Mouse (Mus musculus) lung, embryonic 16.5 days (tissue): ENCODE data around the gene Hoxd10. TPM values are rescaled to one million over a fixed set of nuclear protein-coding genes. Genes with fewer than 3 reads are reported as not detected.

ENCODE experiments used
- ATAC-seq: fragments of 200-750 bp; cut with Nextera tagmentation; 2 replicates; pipeline ENCODE4 v1.8.0; 2017; ENCODE audit warnings: low read depth, mild to moderate bottlenecking, moderate library complexity
- H3K27ac ChIP-seq: fragments of 300-500 bp; sonication (generic); 2 replicates; pipeline ENCODE4 v1.5.1; 2014; ENCODE audit warnings: mild to moderate bottlenecking, control low read depth, low read length
- H3K27me3 ChIP-seq: fragments of 300-500 bp; sonication (generic); 2 replicates; pipeline ENCODE4 v1.6.1; 2014; ENCODE audit warnings: low read depth, low read length, mixed read lengths; ENCODE audit not compliant: control insufficient read depth, insufficient read depth
- H3K36me3 ChIP-seq: fragments of 300-500 bp; sonication (generic); 2 replicates; pipeline ENCODE4 v1.6.1; 2014; ENCODE audit warnings: low read length; ENCODE audit not compliant: control insufficient read depth, insufficient read depth
- H3K4me1 ChIP-seq: fragments of 300-500 bp; sonication (generic); replicated peaks from 2 replicates; pipeline ENCODE4 v1.6.1; 2014; ENCODE audit warnings: low read length, mixed read lengths; ENCODE audit not compliant: control insufficient read depth, insufficient read depth
- H3K4me2 ChIP-seq: fragments of 300-500 bp; sonication (generic); 2 replicates; pipeline ENCODE4 v1.6.1; 2014; ENCODE audit warnings: low read depth, low read length, control low read depth
- H3K4me3 ChIP-seq: fragments of 300-500 bp; sonication (generic); 2 replicates; pipeline ENCODE4 v1.5.1; 2014; ENCODE audit warnings: mild to moderate bottlenecking, low read length, control low read depth
- H3K9ac ChIP-seq: fragments of 300-500 bp; sonication (generic); 2 replicates; pipeline ENCODE4 v1.6.1; 2014; ENCODE audit warnings: low read length, control low read depth
- H3K9me3 ChIP-seq: fragments of 300-500 bp; sonication (generic); 2 replicates; pipeline ENCODE4 v1.6.1; 2016; ENCODE audit warnings: low read length; ENCODE audit not compliant: control insufficient read depth
- WGBS: fragments of 180-500 bp; shearing (Covaris S2); extraction: QIAGEN DNeasy Blood & Tissue Kit; methylation state at CpG from one replicate; pipeline ENCODE4 v1.1.7; 2014; 5-methylcytosine and 5-hydroxymethylcytosine counted together
- polyA plus RNA-seq: library from polyadenylated mRNA; unstranded; fragments of >200 nt; fragmentation: Nextera tagmentation; extraction: Ambion mirVana; gene quantifications from 2 replicates; pipeline ENCODE4 v1.2.1, GENCODE M21; 2015

Gene Hoxd10
- polyA plus RNA-seq, 1 experiment from 2014 or later: 0.19 TPM

DNA sequence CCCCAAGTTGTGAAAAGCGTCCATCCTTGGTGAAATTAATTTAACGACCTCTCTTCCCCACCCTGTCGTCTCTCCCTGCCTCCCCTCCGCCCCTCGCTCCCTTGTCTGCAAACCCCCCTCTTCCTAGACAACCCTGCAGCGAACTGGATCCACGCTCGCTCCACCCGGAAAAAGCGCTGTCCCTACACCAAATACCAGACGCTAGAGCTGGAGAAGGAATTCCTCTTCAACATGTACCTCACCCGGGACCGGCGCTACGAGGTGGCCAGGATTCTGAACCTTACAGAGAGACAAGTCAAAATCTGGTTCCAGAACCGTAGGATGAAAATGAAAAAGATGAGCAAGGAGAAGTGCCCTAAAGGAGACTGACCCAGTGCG lies 7.3 kb downstream of the Hoxd10 start:
- no peaks in the 10 kb centered on the region for H3K36me3 ChIP-seq
- no peak for ATAC-seq
- H3K27ac ChIP-seq: no peak overlapping the region
- H3K9ac ChIP-seq: no peak overlapping the region
- H3K4me2 ChIP-seq: no peak overlapping the region
- no peaks in the 10 kb centered on the region for H3K9me3 ChIP-seq
- H3K4me3 ChIP-seq: no peak overlapping the region
- peaks cover 97% of the 10 kb centered on the region for H3K27me3 ChIP-seq
- H3K4me1 ChIP-seq: peaks cover 4% of the 10 kb centered on the region
- 1% methylated on average over 17 of the region's 17 CpGs for WGBS

DNA sequence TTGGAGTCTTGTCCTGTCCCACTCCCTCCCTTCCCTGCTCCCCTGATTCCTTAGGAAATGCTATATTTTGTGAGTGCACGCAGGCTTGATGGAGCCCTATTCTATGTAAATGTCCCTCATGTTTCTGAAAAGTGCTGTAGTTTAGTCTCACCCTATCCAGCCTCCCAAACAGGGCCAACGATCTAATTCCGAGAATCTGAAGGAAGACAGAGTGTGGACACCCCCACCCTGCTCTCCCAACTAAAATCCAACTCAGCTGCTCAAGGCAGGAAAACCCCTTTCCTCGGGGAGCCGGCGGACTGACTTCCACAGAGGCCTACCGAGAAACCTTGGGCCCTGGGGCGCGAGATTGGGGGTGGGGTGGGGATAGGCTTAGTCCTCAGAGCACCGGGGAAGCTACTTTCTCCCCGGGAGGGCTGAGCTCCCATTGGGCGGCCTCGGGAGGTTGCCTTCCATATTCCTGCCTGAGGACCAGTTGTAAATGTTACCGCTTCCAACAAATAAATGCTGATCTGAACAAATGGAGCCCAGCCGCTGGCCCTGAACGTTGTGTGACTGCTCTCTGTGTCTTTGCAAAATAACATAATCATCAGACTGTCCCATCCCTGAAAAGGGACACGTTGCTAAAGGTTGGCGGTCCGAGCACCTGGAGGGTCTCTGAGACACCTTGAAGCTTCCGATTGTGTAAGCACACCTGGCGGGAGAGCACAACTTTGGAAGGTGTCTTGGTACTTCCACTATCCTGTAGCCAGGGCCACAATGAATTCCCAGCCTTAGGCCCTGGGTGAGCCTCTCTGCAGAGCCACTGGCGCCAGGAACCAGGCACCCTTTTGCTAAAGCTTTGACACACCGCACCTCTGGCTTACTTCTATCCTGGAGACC lies 8.2 kb downstream of the Hoxd10 start:
- Histone ChIP-seq H3K4me2 (no peak overlapping the region), H3K9ac (no peak overlapping the region), H3K9me3 (no peaks in the 10 kb centered on the region), H3K4me3 (no peak overlapping the region), H3K4me1 (peaks cover 6% of the 10 kb centered on the region), H3K36me3 (no peaks in the 10 kb centered on the region), H3K27me3 (peaks cover 97% of the 10 kb centered on the region), H3K27ac (no peak overlapping the region)
- WGBS: 2% methylated on average over 23 of the region's 23 CpGs
- no peak for ATAC-seq

DNA sequence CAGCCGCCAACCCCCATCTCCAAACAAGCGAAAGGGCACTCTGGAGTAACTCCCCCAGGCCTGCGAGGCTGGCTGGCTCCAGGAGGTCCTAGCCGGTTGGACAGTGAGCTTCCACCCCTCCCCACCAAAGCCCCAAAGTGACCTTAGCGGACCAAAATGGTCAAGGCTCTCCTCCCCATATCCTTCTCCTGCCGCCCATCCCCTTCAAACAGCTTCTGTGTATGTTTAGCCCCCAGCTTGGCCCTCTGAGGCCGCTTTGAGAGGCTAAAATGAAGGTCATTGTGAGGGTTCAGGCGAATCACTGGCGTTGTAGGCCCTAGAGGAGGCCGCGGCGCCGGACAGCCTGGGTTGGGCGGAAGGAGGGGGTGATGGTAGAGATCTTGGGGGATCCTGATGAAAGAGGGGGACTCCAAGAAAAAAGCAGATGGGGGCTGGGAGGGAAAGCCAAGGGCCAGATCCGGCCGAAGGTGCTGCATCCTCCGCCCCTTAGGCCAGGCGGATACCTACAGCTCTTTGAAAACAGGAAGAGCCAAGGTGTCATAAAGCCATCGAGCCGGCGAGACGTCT lies 8.9 kb downstream of the Hoxd10 start:
- Histone ChIP-seq H3K27me3 (peaks cover 97% of the 10 kb centered on the region), H3K9me3 (no peaks in the 10 kb centered on the region), H3K4me1 (peaks cover 14% of the 10 kb centered on the region), H3K4me2 (no peak overlapping the region), H3K4me3 (no peak overlapping the region), H3K36me3 (no peaks in the 10 kb centered on the region), H3K9ac (no peak overlapping the region), H3K27ac (no peak overlapping the region)
- no peak for ATAC-seq
- 4% methylated on average over 22 of the region's 22 CpGs for WGBS

DNA sequence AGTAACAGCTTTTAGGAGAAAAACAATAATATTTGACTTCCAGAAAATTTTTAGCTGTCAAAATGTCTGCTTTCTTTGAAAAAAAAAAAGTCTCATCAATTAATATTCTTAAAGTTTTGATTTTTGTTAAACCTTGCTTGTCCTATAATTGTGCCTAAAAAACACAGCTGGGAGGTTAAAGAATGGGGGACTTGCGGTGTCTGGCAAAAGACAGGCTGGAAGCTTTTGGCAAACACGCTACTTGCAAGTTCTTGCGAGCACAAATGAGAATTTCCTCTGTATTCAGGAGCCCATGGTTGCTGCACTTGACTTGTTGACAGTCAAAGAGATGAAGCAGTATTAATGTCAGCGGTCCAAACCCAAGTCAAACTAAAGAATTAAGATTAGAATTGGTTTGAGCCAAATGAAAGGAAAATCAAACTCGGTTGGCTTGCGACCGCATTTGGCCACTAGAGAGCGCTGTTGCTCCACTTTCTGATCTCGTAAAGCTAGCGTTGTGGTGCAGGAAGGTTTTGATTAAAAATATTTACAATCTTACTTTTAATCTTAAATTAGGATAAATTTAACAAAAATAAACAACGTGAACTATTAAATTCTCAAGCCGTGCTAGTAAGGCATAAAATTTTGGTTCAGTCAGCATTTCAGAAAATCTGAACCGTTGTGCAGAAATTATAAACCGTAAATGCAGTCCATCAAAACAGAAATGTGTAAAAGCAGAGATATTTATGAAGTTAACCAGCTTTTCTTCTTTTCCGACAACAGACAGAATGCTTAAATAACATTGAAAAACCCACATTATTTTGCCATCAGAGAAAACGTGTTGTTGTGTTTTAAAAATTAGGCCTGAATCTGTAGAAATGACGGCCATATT lies 10.5 kb downstream of the Hoxd10 start:
- Histone ChIP-seq H3K4me2 (no peak overlapping the region), H3K4me3 (no peak overlapping the region), H3K27me3 (peaks cover 95% of the 10 kb centered on the region), H3K4me1 (peaks cover 14% of the 10 kb centered on the region), H3K27ac (no peak overlapping the region), H3K9me3 (no peaks in the 10 kb centered on the region), H3K9ac (no peak overlapping the region), H3K36me3 (no peaks in the 10 kb centered on the region)
- 10% methylated on average over 17 of the region's 17 CpGs for WGBS
- no peak for ATAC-seq

DNA sequence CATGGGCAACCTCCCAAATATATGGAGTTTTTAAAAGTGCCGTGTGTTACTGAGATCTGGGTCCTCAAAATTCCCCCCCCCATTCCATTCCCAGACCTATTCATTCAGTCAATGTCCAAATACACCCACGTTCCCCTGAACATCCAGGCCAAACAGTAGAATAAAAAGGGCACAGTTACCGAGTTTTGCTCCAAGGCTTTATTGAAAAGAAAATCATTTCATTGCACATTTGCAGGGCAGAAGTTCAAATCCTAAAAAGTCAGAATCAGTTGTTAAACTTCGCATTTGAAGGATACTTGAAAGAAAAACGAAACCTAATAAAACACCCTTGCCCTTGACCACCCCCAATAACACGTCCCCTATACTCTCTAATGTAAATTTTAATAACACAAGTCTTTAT lies 11.1 kb downstream of the Hoxd10 start:
- peaks cover 14% of the 10 kb centered on the region for H3K4me1 ChIP-seq
- no peak overlapping the region for H3K27ac ChIP-seq
- 22% methylated on average over 6 of the region's 6 CpGs for WGBS
- H3K27me3 ChIP-seq: peaks cover 95% of the 10 kb centered on the region
- H3K4me2 ChIP-seq: no peak overlapping the region
- H3K36me3 ChIP-seq: no peaks in the 10 kb centered on the region
- H3K9me3 ChIP-seq: no peaks in the 10 kb centered on the region
- no peak overlapping the region for H3K9ac ChIP-seq
- ATAC-seq: no peak
- H3K4me3 ChIP-seq: no peak overlapping the region

DNA sequence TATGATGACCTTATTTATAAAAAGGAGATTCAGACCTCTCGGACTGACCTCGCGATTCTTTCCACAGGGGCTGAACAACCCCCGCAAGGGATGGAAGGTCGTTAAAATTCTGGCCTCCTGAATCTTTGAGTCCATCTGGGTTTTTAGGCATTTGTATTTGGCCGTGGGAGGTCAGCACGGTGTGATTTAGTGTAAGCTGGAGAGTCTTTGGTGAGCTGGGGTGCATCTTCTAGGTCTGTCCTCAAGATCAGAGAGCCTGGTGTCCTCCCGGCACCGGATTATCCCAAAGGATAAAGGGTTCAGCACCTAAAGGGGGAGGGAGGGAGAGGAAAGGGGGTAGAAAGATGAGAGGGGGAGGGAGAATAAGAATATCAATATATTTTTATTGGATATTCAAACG lies 11.6 kb downstream of the Hoxd10 start:
- Histone ChIP-seq H3K9ac (no peak overlapping the region), H3K27ac (no peak overlapping the region), H3K9me3 (no peaks in the 10 kb centered on the region), H3K27me3 (peaks cover 95% of the 10 kb centered on the region), H3K4me1 (peaks cover 10% of the 10 kb centered on the region), H3K4me3 (no peak overlapping the region), H3K4me2 (no peak overlapping the region), H3K36me3 (no peaks in the 10 kb centered on the region)
- ATAC-seq: no peak
- WGBS: 9% methylated on average over 10 of the region's 10 CpGs

DNA sequence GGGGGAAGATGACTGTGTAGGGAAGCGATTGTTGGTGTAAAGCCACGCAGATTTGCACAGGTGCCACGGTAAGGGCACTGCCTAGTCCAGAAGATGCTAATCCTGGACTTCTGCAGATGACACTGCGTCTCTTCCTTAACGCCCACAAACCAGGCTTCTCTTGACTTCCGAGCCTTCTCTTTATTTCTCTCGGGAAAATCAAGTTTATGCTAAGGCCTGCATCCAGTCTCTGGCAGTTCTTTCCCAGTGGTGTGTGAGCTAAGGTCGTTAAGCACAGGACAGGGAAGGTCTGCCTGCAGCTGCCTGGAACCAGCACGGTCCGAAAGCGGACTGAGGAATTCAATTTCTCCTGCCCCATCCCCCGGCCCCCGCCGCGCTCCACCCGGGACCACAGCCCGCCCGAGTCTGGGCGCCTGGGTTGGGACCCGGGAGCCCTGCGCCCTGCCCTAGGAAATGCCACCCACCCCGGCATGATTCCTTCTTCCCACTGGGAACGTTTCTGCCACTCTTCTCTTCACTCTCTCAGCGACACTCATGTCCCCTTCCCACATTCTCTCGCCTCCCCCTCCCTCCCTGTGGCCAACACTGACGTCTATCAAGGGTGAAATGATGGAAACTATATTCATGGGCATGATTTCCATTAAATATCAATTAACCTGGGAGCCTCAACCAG lies 12.1 kb downstream of the Hoxd10 start:
- Histone ChIP-seq H3K4me3 (no peak overlapping the region), H3K9ac (no peak overlapping the region), H3K4me1 (peaks cover 10% of the 10 kb centered on the region), H3K36me3 (no peaks in the 10 kb centered on the region), H3K27me3 (peaks cover 95% of the 10 kb centered on the region), H3K4me2 (no peak overlapping the region), H3K27ac (no peak overlapping the region), H3K9me3 (no peaks in the 10 kb centered on the region)
- WGBS: 3% methylated on average over 26 of the region's 26 CpGs
- ATAC-seq: no peak

DNA sequence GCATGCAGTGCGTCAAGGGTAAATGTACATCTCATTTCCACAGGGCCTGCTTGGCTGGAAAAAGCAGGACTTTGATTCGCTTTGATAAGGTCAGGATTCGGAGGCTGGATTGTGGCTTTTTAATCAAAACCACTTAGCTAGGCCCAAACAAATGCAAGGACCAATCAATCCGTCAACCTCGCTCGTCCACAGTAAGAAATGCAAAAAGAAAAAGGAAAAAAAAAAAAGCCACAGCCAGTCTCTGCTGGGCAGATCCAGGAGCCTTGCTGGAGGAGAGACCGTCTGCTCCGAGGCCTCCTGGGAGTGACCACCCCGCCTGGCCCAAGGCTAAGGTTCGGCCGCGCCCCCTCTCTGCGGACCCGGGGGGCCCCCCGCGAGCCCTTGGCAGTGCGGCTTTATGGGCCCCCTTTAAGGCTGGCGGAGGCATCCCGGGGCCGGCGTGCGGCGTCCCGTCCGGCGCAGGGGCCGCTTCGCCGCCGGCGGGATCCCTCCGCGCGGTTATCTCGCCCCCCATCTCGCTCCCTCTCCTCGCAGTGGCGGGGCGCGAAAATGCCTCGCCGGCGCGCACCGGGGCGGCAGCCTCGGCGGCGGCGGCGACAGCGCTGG lies 12.8 kb downstream of the Hoxd10 start, which contains the start of gene Hoxd8:
Gene Hoxd8, plus strand, starts transcription at position 223 of the 606 bp plus-strand sequence.
- no peaks in the 10 kb centered on the region for H3K36me3 ChIP-seq
- no peak within 1 kb of the TSS for H3K27ac ChIP-seq
- 2% methylated on average over 41 of the region's 52 CpGs for WGBS
- ATAC-seq: peak; percentile 44
- peak within 1 kb of the TSS; percentile 20; the same call in 1 of the 2 replicates for H3K9ac ChIP-seq
- peak within 1 kb of the TSS; percentile 81 for H3K4me2 ChIP-seq
- H3K4me3 ChIP-seq: peak within 1 kb of the TSS; percentile 50
- H3K27me3 ChIP-seq: peaks cover 95% of the 10 kb centered on the region
- no peaks in the 10 kb centered on the region for H3K9me3 ChIP-seq
- peaks cover 10% of the 10 kb centered on the region for H3K4me1 ChIP-seq
